Mouse (Mus musculus): Measurements from ENCODE around the gene D430041D05Rik. TPM values are rescaled to one million over a fixed set of nuclear protein-coding genes. Genes with fewer than 3 reads are reported as not detected.

Gene D430041D05Rik
- polyA plus RNA-seq, 1 experiment from 2014 or later: 0.42 TPM

GRCm38 (mm10) chr2:104261741-104262067 lies 149.1 kb downstream of the D430041D05Rik start:
- no peak overlapping the region for H3K9ac ChIP-seq (replicated peaks; ENCODE audit: low read length)
- no peak overlapping the region for H3K4me2 ChIP-seq (replicated peaks; ENCODE audit: low read depth, low read length)
- no peak for ATAC-seq (ENCODE audit: low FRiP score, low TSS enrichment)
- peaks cover under 1% of the 10 kb centered on the region; the same call in 1 of the 2 replicates for H3K4me1 ChIP-seq (ENCODE audit: insufficient read depth, low read length)
- no peaks in the 10 kb centered on the region for H3K27me3 ChIP-seq (ENCODE audit: insufficient read depth, low read length)
- no peaks in the 10 kb centered on the region for H3K36me3 ChIP-seq (ENCODE audit: insufficient read depth, low read length)
- H3K4me3 ChIP-seq (ENCODE audit: low read length): no peak overlapping the region
- H3K27ac ChIP-seq (ENCODE audit: low read length): no peak overlapping the region
- no peaks in the 10 kb centered on the region for H3K9me3 ChIP-seq (ENCODE audit: low read length)
- 78% methylated on average over 4 of the region's 4 CpGs for WGBS

- no peaks in the 10 kb centered on the region for H3K4me1 ChIP-seq (ENCODE audit: insufficient read depth, low read length)
- no peaks in the 10 kb centered on the region for H3K9me3 ChIP-seq (ENCODE audit: low read length)
- no peak overlapping the region for H3K4me2 ChIP-seq (replicated peaks; ENCODE audit: low read depth, low read length)
- H3K9ac ChIP-seq (replicated peaks; ENCODE audit: low read length): no peak overlapping the region
- H3K4me3 ChIP-seq (ENCODE audit: low read length): no peak overlapping the region
- no peaks in the 10 kb centered on the region for H3K27me3 ChIP-seq (ENCODE audit: insufficient read depth, low read length)
- no peak; the same call in 1 of the 2 replicates for ATAC-seq (ENCODE audit: low FRiP score, low TSS enrichment)
- no peak overlapping the region for H3K27ac ChIP-seq (ENCODE audit: low read length)
- WGBS: 74% methylated on average over 18 of the region's 18 CpGs
- H3K36me3 ChIP-seq (ENCODE audit: insufficient read depth, low read length): no peaks in the 10 kb centered on the region
Measured at GRCm38 (mm10) chr2:104260920-104261740, 149.7 kb downstream of the D430041D05Rik start.

GRCm38 (mm10) chr2:104256585-104256984 lies 154.2 kb downstream of the D430041D05Rik start:
- no peak overlapping the region for H3K9ac ChIP-seq (replicated peaks; ENCODE audit: low read length)
- H3K36me3 ChIP-seq (ENCODE audit: insufficient read depth, low read length): no peaks in the 10 kb centered on the region
- no peak overlapping the region for H3K4me3 ChIP-seq (ENCODE audit: low read length)
- ATAC-seq (ENCODE audit: low FRiP score, low TSS enrichment): no peak
- no peaks in the 10 kb centered on the region for H3K27me3 ChIP-seq (ENCODE audit: insufficient read depth, low read length)
- no peak overlapping the region for H3K4me2 ChIP-seq (replicated peaks; ENCODE audit: low read depth, low read length)
- 72% methylated on average over 15 of the region's 15 CpGs for WGBS
- no peaks in the 10 kb centered on the region for H3K9me3 ChIP-seq (ENCODE audit: low read length)
- no peaks in the 10 kb centered on the region for H3K4me1 ChIP-seq (ENCODE audit: insufficient read depth, low read length)
- no peak overlapping the region for H3K27ac ChIP-seq (ENCODE audit: low read length)

GRCm38 (mm10) chr2:104254944-104255343 lies 155.9 kb downstream of the D430041D05Rik start:
- Histone ChIP-seq H3K27ac (ENCODE audit: low read length) (no peak overlapping the region), H3K4me1 (ENCODE audit: insufficient read depth, low read length) (no peaks in the 10 kb centered on the region), H3K9me3 (ENCODE audit: low read length) (no peaks in the 10 kb centered on the region), H3K9ac (replicated peaks; ENCODE audit: low read length) (no peak overlapping the region), H3K4me2 (replicated peaks; ENCODE audit: low read depth, low read length) (no peak overlapping the region), H3K36me3 (ENCODE audit: insufficient read depth, low read length) (no peaks in the 10 kb centered on the region), H3K4me3 (ENCODE audit: low read length) (no peak overlapping the region), H3K27me3 (ENCODE audit: insufficient read depth, low read length) (no peaks in the 10 kb centered on the region)
- ATAC-seq (ENCODE audit: low FRiP score, low TSS enrichment): no peak
- 92% methylated on average over 9 of the region's 9 CpGs for WGBS

GRCm38 (mm10) chr2:104253341-104253740 lies 157.5 kb downstream of the D430041D05Rik start:
- no peak for ATAC-seq (ENCODE audit: low FRiP score, low TSS enrichment)
- Histone ChIP-seq H3K27me3 (ENCODE audit: insufficient read depth, low read length) (no peaks in the 10 kb centered on the region), H3K9ac (replicated peaks; ENCODE audit: low read length) (no peak overlapping the region), H3K27ac (ENCODE audit: low read length) (no peak overlapping the region), H3K4me2 (replicated peaks; ENCODE audit: low read depth, low read length) (no peak overlapping the region), H3K36me3 (ENCODE audit: insufficient read depth, low read length) (no peaks in the 10 kb centered on the region), H3K4me3 (ENCODE audit: low read length) (no peak overlapping the region), H3K4me1 (ENCODE audit: insufficient read depth, low read length) (no peaks in the 10 kb centered on the region), H3K9me3 (ENCODE audit: low read length) (no peaks in the 10 kb centered on the region)
- 95% methylated on average over 4 of the region's 4 CpGs for WGBS

GRCm38 (mm10) chr2:104251647-104252046 lies 159.2 kb downstream of the D430041D05Rik start:
- Histone ChIP-seq H3K9me3 (ENCODE audit: low read length) (no peaks in the 10 kb centered on the region), H3K4me2 (replicated peaks; ENCODE audit: low read depth, low read length) (no peak overlapping the region), H3K9ac (replicated peaks; ENCODE audit: low read length) (no peak overlapping the region), H3K4me3 (ENCODE audit: low read length) (no peak overlapping the region), H3K27ac (ENCODE audit: low read length) (no peak overlapping the region), H3K27me3 (ENCODE audit: insufficient read depth, low read length) (no peaks in the 10 kb centered on the region), H3K36me3 (ENCODE audit: insufficient read depth, low read length) (no peaks in the 10 kb centered on the region), H3K4me1 (ENCODE audit: insufficient read depth, low read length) (no peaks in the 10 kb centered on the region)
- WGBS: 74% methylated on average over 4 of the region's 4 CpGs
- no peak for ATAC-seq (ENCODE audit: low FRiP score, low TSS enrichment)

- no peak for ATAC-seq (ENCODE audit: low FRiP score, low TSS enrichment)
- Histone ChIP-seq H3K9ac (replicated peaks; ENCODE audit: low read length) (no peak overlapping the region), H3K4me3 (ENCODE audit: low read length) (no peak overlapping the region), H3K9me3 (ENCODE audit: low read length) (no peaks in the 10 kb centered on the region), H3K27me3 (ENCODE audit: insufficient read depth, low read length) (no peaks in the 10 kb centered on the region), H3K27ac (ENCODE audit: low read length) (no peak overlapping the region), H3K4me2 (replicated peaks; ENCODE audit: low read depth, low read length) (no peak overlapping the region), H3K36me3 (ENCODE audit: insufficient read depth, low read length) (no peaks in the 10 kb centered on the region), H3K4me1 (ENCODE audit: insufficient read depth, low read length) (no peaks in the 10 kb centered on the region)
- 67% methylated on average over 2 of the region's 2 CpGs for whole genome bisulfite sequencing
Measured at GRCm38 (mm10) chr2:104249856-104250255, 161.0 kb downstream of the D430041D05Rik start.

GRCm38 (mm10) chr2:104246851-104247250 lies 164.0 kb downstream of the D430041D05Rik start:
- no peaks in the 10 kb centered on the region for H3K4me1 ChIP-seq (ENCODE audit: insufficient read depth, low read length)
- H3K4me2 ChIP-seq (replicated peaks; ENCODE audit: low read depth, low read length): no peak overlapping the region
- H3K27ac ChIP-seq (ENCODE audit: low read length): no peak overlapping the region
- H3K27me3 ChIP-seq (ENCODE audit: insufficient read depth, low read length): no peaks in the 10 kb centered on the region
- no peaks in the 10 kb centered on the region for H3K9me3 ChIP-seq (ENCODE audit: low read length)
- H3K36me3 ChIP-seq (ENCODE audit: insufficient read depth, low read length): no peaks in the 10 kb centered on the region
- ATAC-seq (ENCODE audit: low FRiP score, low TSS enrichment): no peak
- H3K4me3 ChIP-seq (ENCODE audit: low read length): no peak overlapping the region
- 87% methylated on average over 4 of the region's 4 CpGs for WGBS
- H3K9ac ChIP-seq (replicated peaks; ENCODE audit: low read length): no peak overlapping the region

- Histone ChIP-seq H3K27ac (ENCODE audit: low read length) (no peak overlapping the region), H3K9ac (replicated peaks; ENCODE audit: low read length) (no peak overlapping the region), H3K4me2 (replicated peaks; ENCODE audit: low read depth, low read length) (no peak overlapping the region), H3K9me3 (ENCODE audit: low read length) (no peaks in the 10 kb centered on the region), H3K4me3 (ENCODE audit: low read length) (no peak overlapping the region), H3K36me3 (ENCODE audit: insufficient read depth, low read length) (no peaks in the 10 kb centered on the region), H3K4me1 (ENCODE audit: insufficient read depth, low read length) (no peaks in the 10 kb centered on the region), H3K27me3 (ENCODE audit: insufficient read depth, low read length) (no peaks in the 10 kb centered on the region)
- 93% methylated on average over 5 of the region's 5 CpGs for WGBS
- no peak for ATAC-seq (ENCODE audit: low FRiP score, low TSS enrichment)
Measured at GRCm38 (mm10) chr2:104242055-104242454, 168.8 kb downstream of the D430041D05Rik start.

- no peaks in the 10 kb centered on the region for H3K9me3 ChIP-seq (ENCODE audit: low read length)
- no peaks in the 10 kb centered on the region for H3K4me1 ChIP-seq (ENCODE audit: insufficient read depth, low read length)
- H3K4me2 ChIP-seq (replicated peaks; ENCODE audit: low read depth, low read length): no peak overlapping the region
- no peak overlapping the region for H3K9ac ChIP-seq (replicated peaks; ENCODE audit: low read length)
- no peak overlapping the region for H3K4me3 ChIP-seq (ENCODE audit: low read length)
- no peaks in the 10 kb centered on the region for H3K36me3 ChIP-seq (ENCODE audit: insufficient read depth, low read length)
- no peak for ATAC-seq (ENCODE audit: low FRiP score, low TSS enrichment)
- no peak overlapping the region for H3K27ac ChIP-seq (ENCODE audit: low read length)
- WGBS: 75% methylated on average over 4 of the region's 4 CpGs
- H3K27me3 ChIP-seq (ENCODE audit: insufficient read depth, low read length): no peaks in the 10 kb centered on the region
Measured at GRCm38 (mm10) chr2:104237141-104237540, 173.7 kb downstream of the D430041D05Rik start.

All from kidney, embryonic 16.5 days (tissue).